Mouse (Mus musculus) left cerebral cortex, postnatal 14 days (tissue): ENCODE results near the gene Ttll9. TPM values are rescaled to one million over a fixed set of nuclear protein-coding genes. Genes with fewer than 3 reads are reported as not detected.

Source experiments
- DNase-seq, 2 experiments: peaks; one replicate each; pipeline ENCODE4 v3.0.0; 2021 to 2022; ENCODE audit warnings: low spot score in 2 of 2, mixed read lengths in 1 of 2
- intact Hi-C: fragments of 180-260 bp; cut with DNase I; formaldehyde crosslinking; loops from one replicate; pipeline ENCODE4 v1.15.1; 2025
- total RNA-seq, 2 experiments: library from RNA; stranded (reverse); gene quantifications; 2 replicates each; pipeline ENCODE4 v1.2.3; 2021

Gene Ttll9
- total RNA-seq, 2 experiments from 2014 or later: 3.1 to 3.2 TPM

DNA sequence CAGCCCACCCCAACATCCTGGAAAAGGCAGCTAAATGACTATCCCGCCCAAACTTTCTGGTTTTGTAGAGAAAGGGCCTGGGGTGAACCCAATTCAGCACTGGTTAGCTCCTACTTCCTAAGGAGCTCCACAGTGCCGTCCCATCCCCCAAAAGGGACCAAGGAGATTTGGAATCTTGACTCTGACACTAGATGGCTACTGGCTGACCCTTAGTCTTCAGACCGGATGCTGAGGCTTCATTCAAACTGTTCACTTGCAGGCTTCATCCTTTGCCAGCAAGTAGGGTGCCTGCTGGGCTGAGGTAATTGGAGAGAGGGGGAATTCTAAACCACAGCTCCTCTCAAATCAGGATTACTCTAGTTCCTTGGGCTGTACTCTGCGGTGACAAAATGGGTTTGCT, 70.7 kb downstream of the Ttll9 start:
- intact Hi-C loops: no loop called here
- peak in 1 of 2 experiments; percentile 26 for DNase-seq

DNA sequence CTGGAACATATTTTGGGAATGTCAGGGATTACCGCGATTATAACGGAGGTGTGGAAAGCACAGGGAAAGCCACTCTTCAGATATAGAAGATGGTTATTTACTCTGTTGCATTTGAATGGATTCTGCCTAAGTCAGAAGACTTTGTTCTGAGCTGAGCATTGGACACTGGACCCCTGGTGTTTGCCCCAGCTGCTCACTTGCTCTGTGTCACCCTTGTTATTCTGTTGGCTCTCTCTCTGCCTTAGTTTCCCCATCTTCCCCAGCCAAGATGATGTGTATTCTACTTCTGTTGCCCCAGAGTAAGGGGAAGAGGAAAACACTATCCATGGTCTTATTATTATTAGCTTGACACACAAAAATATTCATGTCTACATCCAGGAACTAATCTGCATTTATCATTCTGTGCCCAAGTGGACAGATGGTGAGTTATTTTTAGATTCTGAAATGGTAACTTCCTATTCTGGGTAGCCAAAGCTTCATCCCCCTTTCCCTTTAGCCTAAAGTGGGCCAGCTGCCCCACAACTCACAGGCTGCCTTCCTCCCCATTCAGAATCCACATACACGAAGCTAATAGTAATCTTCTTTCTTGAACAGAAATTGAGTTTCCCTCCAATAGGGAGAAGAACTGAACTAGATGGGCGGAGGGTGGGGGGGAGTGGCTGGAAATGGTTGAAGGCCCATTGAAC, 71.4 kb downstream of the Ttll9 start:
- no peak for DNase-seq

DNA sequence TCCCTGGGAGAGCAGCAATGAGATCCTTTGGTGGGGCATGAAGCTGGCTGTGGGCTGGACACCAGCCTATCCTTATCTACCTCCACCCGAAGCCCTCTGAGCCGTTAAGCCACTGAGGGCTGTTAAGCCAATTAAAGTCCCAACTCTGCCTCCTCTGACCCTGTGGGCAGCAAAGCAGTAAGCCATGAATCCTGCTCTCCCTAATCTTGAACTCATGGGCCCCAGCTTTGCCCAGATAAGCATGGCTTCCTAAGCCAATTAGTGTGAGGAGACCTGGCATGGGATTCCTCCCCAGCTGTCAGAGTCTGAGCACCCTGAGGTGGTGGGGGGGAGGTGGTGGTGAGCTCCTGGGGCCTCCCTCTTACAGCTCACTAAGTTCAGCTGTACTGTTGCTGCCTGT, 74.4 kb downstream of the Ttll9 start:
- intact Hi-C loops: no loop called here
- DNase-seq: no peak

More for the DNA sequence above, 71.4 kb downstream of the Ttll9 start:
- intact Hi-C loops: no loop called here

DNA sequence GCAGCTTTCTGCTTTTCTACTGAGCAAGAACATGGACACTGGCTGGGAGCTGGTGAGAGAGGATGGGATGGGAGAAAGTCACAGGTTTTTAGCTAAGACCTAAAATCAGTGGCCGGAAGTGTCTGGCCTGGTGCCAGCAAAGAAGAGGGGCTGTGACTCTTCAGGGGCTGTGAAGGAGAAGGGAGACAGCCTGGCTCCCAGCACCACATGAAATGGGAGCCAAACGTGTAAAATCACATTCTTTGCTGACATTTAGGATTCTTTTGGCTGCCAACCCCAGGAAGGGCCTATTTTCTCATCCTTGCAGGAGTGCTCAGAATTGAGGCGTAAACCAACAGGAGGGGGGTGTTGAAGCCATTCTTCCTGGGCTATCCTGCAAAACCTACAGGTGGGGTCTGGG, 81.6 kb downstream of the Ttll9 start:
- intact Hi-C loops: no loop called here
- DNase-seq: peak; percentile 30 to 40

- DNase-seq: peak; percentile 61 to 70
- intact Hi-C loops: no loop called here
Observed at GRCm38 (mm10) chr2:153045884-153046299, 83.6 kb downstream of the Ttll9 start.

GRCm38 (mm10) chr2:153047828-153048465, 85.7 kb downstream of the Ttll9 start:
- intact Hi-C loops: no loop called here
- peak; percentile 68 to 70 for DNase-seq

- intact Hi-C loops: no loop called here
- no peak for DNase-seq
Observed at GRCm38 (mm10) chr2:153049288-153049996, 87.2 kb downstream of the Ttll9 start.

GRCm38 (mm10) chr2:153049997-153050358, 87.7 kb downstream of the Ttll9 start:
- intact Hi-C loops: no loop called here
- no peak for DNase-seq

- intact Hi-C loops: no loop called here
- no peak for DNase-seq
Observed at GRCm38 (mm10) chr2:153051095-153051494, 88.8 kb downstream of the Ttll9 start.

GRCm38 (mm10) chr2:153051537-153051936, 89.3 kb downstream of the Ttll9 start:
- intact Hi-C loops: no loop called here
- DNase-seq: no peak

GRCm38 (mm10) chr2:153052700-153053351, 90.5 kb downstream of the Ttll9 start:
- intact Hi-C loops: no loop called here
- no peak for DNase-seq

- intact Hi-C loops: no loop called here
- no peak for DNase-seq
Observed at GRCm38 (mm10) chr2:153053896-153054295, 91.6 kb downstream of the Ttll9 start.

- intact Hi-C loops: no loop called here
- no peak for DNase-seq
Observed at GRCm38 (mm10) chr2:153055270-153055920, 93.1 kb downstream of the Ttll9 start.

Other genes with a start within 250 kb of the Ttll9 start
- 10 to 100 TPM; 19.5 to 26.4 TPM for gene Id1, start 226.2 kb upstream of the Ttll9 start, total RNA-seq
- 1 to 10 TPM; 2.3 to 2.8 TPM for gene Cox4i2, start 208.3 kb upstream of the Ttll9 start, total RNA-seq
- 100 to 1,000 TPM; 120 to 127 TPM for gene Bcl2l1, start 130.8 kb upstream of the Ttll9 start, total RNA-seq
- 1 to 10 TPM; 2.6 to 3.0 TPM for gene Tpx2, start 114.5 kb upstream of the Ttll9 start, total RNA-seq
- not detected for gene Mylk2, start 51.1 kb upstream of the Ttll9 start, total RNA-seq
- gene Foxs1, start 29.3 kb upstream of the Ttll9 start, total RNA-seq: 1 to 10 TPM; 1.2 to 1.7 TPM
- 10 to 100 TPM; 23.2 to 28.3 TPM for gene Dusp15, start 10.8 kb upstream of the Ttll9 start, total RNA-seq
- 10 to 100 TPM; 52.5 to 53.3 TPM for gene Pdrg1, start 52.9 kb downstream of the Ttll9 start, total RNA-seq
- gene Xkr7, start 69.4 kb downstream of the Ttll9 start, total RNA-seq: 1 to 10 TPM; 7.4 to 8.5 TPM
- gene Ccm2l, start 103.5 kb downstream of the Ttll9 start, total RNA-seq: 1 to 10 TPM; 6.8 to 6.9 TPM
- gene Hck, start 146.0 kb downstream of the Ttll9 start, total RNA-seq: 1 to 10 TPM; 1.7 to 2.9 TPM
- gene Tm9sf4, start 198.8 kb downstream of the Ttll9 start, total RNA-seq: 100 to 1,000 TPM; 118 to 120 TPM